Mouse (Mus musculus): ENCODE measurements around the gene Olfr1412. TPM values are rescaled to one million over a fixed set of nuclear protein-coding genes. Genes with fewer than 3 reads are reported as not detected.

Gene Olfr1412
- total and polyA plus RNA-seq, 2 experiments from 2014 or later, result not detected

GRCm38 (mm10) chr1:92633726-92634125 lies 48.1 kb downstream of the Olfr1412 start:
- DNase-seq (ENCODE audit: low spot score) (no peak), ATAC-seq (ENCODE audit: low FRiP score) (no peak)
- TF ChIP-seq CTCF (IDR thresholded peaks at IDR 0.05), result no peak
- Histone ChIP-seq H3K4me1 (ENCODE audit: insufficient read depth, low read length) (no peaks in the 10 kb centered on the region), H3K4me2 (ENCODE audit: low read depth, low read length, poor library complexity, severe bottlenecking) (no peak overlapping the region), H3K36me3 (ENCODE audit: insufficient read depth, low read length) (peaks cover 30% of the 10 kb centered on the region), H3K27me3 (ENCODE audit: insufficient read depth, low read length) (no peaks in the 10 kb centered on the region), H3K4me3 (ENCODE audit: low read depth, low read length) (no peak overlapping the region), H3K27ac (ENCODE audit: low read depth, low read length) (no peak overlapping the region), H3K9ac (replicated peaks; ENCODE audit: low read length, poor library complexity, severe bottlenecking) (no peak overlapping the region), H3K9me3 (ENCODE audit: low read length) (no peaks in the 10 kb centered on the region)
- WGBS, result 89% methylated on average over 8 of the region's 8 CpGs

- no peaks in the 10 kb centered on the region for H3K27me3 ChIP-seq (ENCODE audit: insufficient read depth, low read length)
- TF ChIP-seq CTCF (IDR thresholded peaks at IDR 0.05), result no peak
- ATAC-seq (ENCODE audit: low FRiP score), result no peak
- no peak overlapping the region for H3K9ac ChIP-seq (replicated peaks; ENCODE audit: low read length, poor library complexity, severe bottlenecking)
- H3K4me2 ChIP-seq (ENCODE audit: low read depth, low read length, poor library complexity, severe bottlenecking), result no peak overlapping the region
- H3K4me3 ChIP-seq (ENCODE audit: low read depth, low read length), result no peak overlapping the region
- H3K4me1 ChIP-seq (ENCODE audit: insufficient read depth, low read length), result no peaks in the 10 kb centered on the region
- no peak overlapping the region for H3K27ac ChIP-seq (ENCODE audit: low read depth, low read length)
- H3K9me3 ChIP-seq (ENCODE audit: low read length), result no peaks in the 10 kb centered on the region
- no peak for DNase-seq (ENCODE audit: low spot score)
- 68% methylated on average over 1 of the region's 1 CpGs for WGBS
- peaks cover 34% of the 10 kb centered on the region for H3K36me3 ChIP-seq (ENCODE audit: insufficient read depth, low read length)
Observed at GRCm38 (mm10) chr1:92634569-92634968, 49.0 kb downstream of the Olfr1412 start.

- Histone ChIP-seq H3K4me1 (ENCODE audit: insufficient read depth, low read length) (0 out of 2 replicates have a peak, but pooled peaks cover 3% of the 10 kb centered on the region), H3K4me3 (ENCODE audit: low read depth, low read length) (no peak overlapping the region), H3K4me2 (ENCODE audit: low read depth, low read length, poor library complexity, severe bottlenecking) (no peak overlapping the region), H3K9me3 (ENCODE audit: low read length) (no peaks in the 10 kb centered on the region), H3K27ac (ENCODE audit: low read depth, low read length) (no peak overlapping the region), H3K27me3 (ENCODE audit: insufficient read depth, low read length) (no peaks in the 10 kb centered on the region), H3K36me3 (ENCODE audit: insufficient read depth, low read length) (peaks cover 34% of the 10 kb centered on the region), H3K9ac (replicated peaks; ENCODE audit: low read length, poor library complexity, severe bottlenecking) (no peak overlapping the region)
- TF ChIP-seq CTCF (IDR thresholded peaks at IDR 0.05), result no peak
- ATAC-seq (ENCODE audit: low FRiP score), result no peak
- 62% methylated on average over 4 of the region's 4 CpGs for WGBS
- DNase-seq (ENCODE audit: low spot score), result peak; percentile 68
Observed at GRCm38 (mm10) chr1:92634976-92635599, 49.5 kb downstream of the Olfr1412 start.

- Histone ChIP-seq H3K27ac (ENCODE audit: low read depth, low read length) (no peak overlapping the region), H3K9me3 (ENCODE audit: low read length) (no peaks in the 10 kb centered on the region), H3K9ac (replicated peaks; ENCODE audit: low read length, poor library complexity, severe bottlenecking) (no peak overlapping the region), H3K4me3 (ENCODE audit: low read depth, low read length) (no peak overlapping the region), H3K4me2 (ENCODE audit: low read depth, low read length, poor library complexity, severe bottlenecking) (no peak overlapping the region), H3K27me3 (ENCODE audit: insufficient read depth, low read length) (no peaks in the 10 kb centered on the region), H3K4me1 (ENCODE audit: insufficient read depth, low read length) (peaks cover 7% of the 10 kb centered on the region), H3K36me3 (ENCODE audit: insufficient read depth, low read length) (peaks cover 34% of the 10 kb centered on the region)
- no peak for DNase-seq (ENCODE audit: low spot score)
- no peak for ATAC-seq (ENCODE audit: low FRiP score)
- no peak for TF ChIP-seq CTCF (IDR thresholded peaks at IDR 0.05)
- 83% methylated on average over 8 of the region's 8 CpGs for WGBS
Observed at GRCm38 (mm10) chr1:92636015-92636414, 50.4 kb downstream of the Olfr1412 start.

- no peak for TF ChIP-seq CTCF (IDR thresholded peaks at IDR 0.05)
- ATAC-seq (ENCODE audit: low FRiP score), result no peak
- no peak overlapping the region for H3K27ac ChIP-seq (ENCODE audit: low read depth, low read length)
- H3K4me2 ChIP-seq (ENCODE audit: low read depth, low read length, poor library complexity, severe bottlenecking), result no peak overlapping the region
- H3K4me3 ChIP-seq (ENCODE audit: low read depth, low read length), result no peak overlapping the region
- no peak for DNase-seq (ENCODE audit: low spot score)
- peaks cover 34% of the 10 kb centered on the region for H3K36me3 ChIP-seq (ENCODE audit: insufficient read depth, low read length)
- H3K27me3 ChIP-seq (ENCODE audit: insufficient read depth, low read length), result no peaks in the 10 kb centered on the region
- no peak overlapping the region for H3K9ac ChIP-seq (replicated peaks; ENCODE audit: low read length, poor library complexity, severe bottlenecking)
- H3K9me3 ChIP-seq (ENCODE audit: low read length), result no peaks in the 10 kb centered on the region
- H3K4me1 ChIP-seq (ENCODE audit: insufficient read depth, low read length), result peaks cover 7% of the 10 kb centered on the region
- WGBS, result 93% methylated on average over 11 of the region's 11 CpGs
Observed at GRCm38 (mm10) chr1:92636676-92637075, 51.1 kb downstream of the Olfr1412 start.

- H3K27me3 ChIP-seq (ENCODE audit: insufficient read depth, low read length), result no peaks in the 10 kb centered on the region
- TF ChIP-seq CTCF (IDR thresholded peaks at IDR 0.05), result no peak
- H3K9ac ChIP-seq (replicated peaks; ENCODE audit: low read length, poor library complexity, severe bottlenecking), result no peak overlapping the region
- H3K27ac ChIP-seq (ENCODE audit: low read depth, low read length), result no peak overlapping the region
- peaks cover 11% of the 10 kb centered on the region for H3K4me1 ChIP-seq (ENCODE audit: insufficient read depth, low read length)
- H3K4me2 ChIP-seq (ENCODE audit: low read depth, low read length, poor library complexity, severe bottlenecking), result no peak overlapping the region
- no peaks in the 10 kb centered on the region for H3K9me3 ChIP-seq (ENCODE audit: low read length)
- 91% methylated on average over 15 of the region's 15 CpGs for WGBS
- peaks cover 34% of the 10 kb centered on the region for H3K36me3 ChIP-seq (ENCODE audit: insufficient read depth, low read length)
- ATAC-seq (ENCODE audit: low FRiP score), result no peak
- DNase-seq (ENCODE audit: low spot score), result no peak
- no peak overlapping the region for H3K4me3 ChIP-seq (ENCODE audit: low read depth, low read length)
Observed at GRCm38 (mm10) chr1:92637501-92638172, 52.1 kb downstream of the Olfr1412 start.
